Mouse (Mus musculus) liver, adult 2 months (tissue): Measurements from ENCODE around the gene Mrvi1.

ENCODE experiments used
- CTCF ChIP-seq: fragments of 200-500 bp; IDR thresholded peaks from 2 replicates; pipeline ENCODE4 v1.5.1; 2011; ENCODE audit warnings: low read depth, low read length, control low read depth
- POLR2A ChIP-seq: fragments of 200-500 bp; IDR thresholded peaks from 2 replicates; pipeline ENCODE4 v1.6.1; 2011; ENCODE audit warnings: low read length, control low read depth; ENCODE audit not compliant: insufficient read depth; ENCODE audit errors: extremely low read depth

- TF ChIP-seq CTCF = no peak
- no peak for TF ChIP-seq POLR2A
These were observed 75.7 kb downstream of the Mrvi1 start for GRCm38 (mm10) chr7:110906566-110906965.
